Mouse (Mus musculus): ENCODE measurements at regions not wholly inside any gene's neighbourhood (a gene's known extent, or its start where the extent isn't known, plus 50 kb on each side); places are given as distances from the start of the nearest gene placed in this dataset.
"Not testable (repeated sequence)": the region's sequence is repeated elsewhere in the genome, so short reads cannot be mapped to it uniquely, and the experiment has no call there.

DNA sequence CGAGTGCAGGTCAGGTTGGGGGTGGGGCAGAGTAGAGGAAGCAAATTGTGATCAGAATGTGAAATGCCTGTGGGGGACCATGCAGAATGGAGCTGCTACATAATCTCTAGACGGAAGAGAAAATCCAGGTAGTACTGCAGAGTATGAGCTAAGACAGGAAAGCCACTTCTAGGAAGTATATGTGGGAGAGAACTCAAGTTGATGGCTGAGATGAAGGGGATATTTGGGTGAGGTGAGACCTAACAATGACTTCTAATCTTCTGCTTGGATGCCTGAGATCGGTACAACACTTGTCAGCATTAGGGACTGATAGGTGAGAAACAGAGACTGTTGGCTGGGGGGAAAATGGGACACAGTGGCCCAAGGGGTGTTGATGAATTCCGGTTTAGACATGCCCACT is 81.4 kb upstream of the Cpsf6 start:
- no peak for DNase-seq (ENCODE audit: low spot score)

DNA sequence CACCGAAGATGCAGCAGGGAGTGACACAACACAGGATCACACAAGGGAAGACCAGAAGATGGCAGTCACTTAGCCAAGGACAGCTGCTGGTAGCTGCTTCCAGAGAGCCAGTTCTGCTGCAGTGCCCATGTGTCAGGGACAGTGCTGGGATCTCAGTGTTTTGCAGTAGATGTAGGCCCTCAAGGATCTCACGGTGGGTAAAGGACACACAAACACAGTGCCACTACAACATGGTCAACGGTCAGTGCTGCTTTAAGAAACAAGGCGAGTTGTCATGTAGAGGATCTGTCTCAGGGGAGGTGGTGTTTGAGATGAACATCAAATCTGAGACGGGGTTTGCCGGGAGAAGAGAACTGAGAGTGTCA is 80.5 kb upstream of the Cpsf6 start:
- no peak for DNase-seq (ENCODE audit: low spot score)

DNA sequence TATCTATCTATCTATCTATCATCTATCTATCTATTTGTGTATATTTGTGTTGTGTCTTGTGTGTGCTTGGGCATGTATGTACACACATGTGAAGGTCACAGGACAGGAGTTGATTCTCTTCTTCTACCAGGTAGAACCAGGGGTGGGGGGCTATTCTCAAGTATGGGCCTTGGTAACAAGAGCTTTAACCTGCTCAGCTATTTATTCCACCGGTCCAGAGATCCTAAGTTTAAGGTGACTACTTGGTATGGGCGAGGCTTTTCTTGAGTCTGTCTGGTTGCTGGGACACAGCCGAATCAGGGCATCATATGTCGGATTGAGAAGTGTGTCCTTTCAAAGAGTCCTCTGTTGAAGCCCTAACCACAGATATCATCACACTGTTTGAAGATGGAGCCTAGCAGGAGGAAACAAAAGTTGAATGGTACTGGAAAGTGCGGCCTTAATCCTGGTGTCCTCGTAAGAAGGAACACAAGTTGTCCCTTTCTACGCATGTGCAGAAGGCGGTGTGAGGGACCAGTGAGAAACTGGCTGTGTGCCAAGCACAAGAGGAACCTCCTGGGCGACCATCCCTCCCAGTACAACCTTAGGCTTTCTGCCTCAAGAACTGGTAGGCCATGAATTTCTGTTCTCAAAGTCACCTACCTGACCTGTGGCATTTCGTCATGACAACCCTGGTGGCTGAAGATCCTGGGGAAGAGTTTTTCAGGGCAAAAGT is 80.0 kb upstream of the Cpsf6 start:
- DNase-seq (ENCODE audit: low spot score): no peak

DNA sequence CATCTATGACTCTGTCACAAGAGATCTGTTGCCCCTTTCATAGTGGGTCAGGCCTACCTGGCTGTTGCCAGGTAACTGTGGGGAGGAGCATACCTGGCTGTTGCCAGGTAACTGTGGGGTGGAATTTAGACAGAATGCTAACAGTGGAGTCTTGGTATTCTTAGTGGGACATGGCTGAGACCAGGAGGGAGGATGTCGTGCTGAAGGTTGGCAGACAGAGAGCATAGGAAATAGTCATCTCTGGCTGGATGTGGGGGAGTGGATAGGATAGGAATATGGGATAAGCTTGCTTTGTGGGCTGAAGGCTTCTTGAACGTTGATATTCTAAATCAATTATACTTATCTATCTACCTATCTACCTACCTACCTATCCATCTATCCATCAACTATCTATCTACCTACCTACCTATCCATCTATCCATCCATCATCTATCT is 79.2 kb upstream of the Cpsf6 start:
- DNase-seq (ENCODE audit: low spot score): no peak

DNA sequence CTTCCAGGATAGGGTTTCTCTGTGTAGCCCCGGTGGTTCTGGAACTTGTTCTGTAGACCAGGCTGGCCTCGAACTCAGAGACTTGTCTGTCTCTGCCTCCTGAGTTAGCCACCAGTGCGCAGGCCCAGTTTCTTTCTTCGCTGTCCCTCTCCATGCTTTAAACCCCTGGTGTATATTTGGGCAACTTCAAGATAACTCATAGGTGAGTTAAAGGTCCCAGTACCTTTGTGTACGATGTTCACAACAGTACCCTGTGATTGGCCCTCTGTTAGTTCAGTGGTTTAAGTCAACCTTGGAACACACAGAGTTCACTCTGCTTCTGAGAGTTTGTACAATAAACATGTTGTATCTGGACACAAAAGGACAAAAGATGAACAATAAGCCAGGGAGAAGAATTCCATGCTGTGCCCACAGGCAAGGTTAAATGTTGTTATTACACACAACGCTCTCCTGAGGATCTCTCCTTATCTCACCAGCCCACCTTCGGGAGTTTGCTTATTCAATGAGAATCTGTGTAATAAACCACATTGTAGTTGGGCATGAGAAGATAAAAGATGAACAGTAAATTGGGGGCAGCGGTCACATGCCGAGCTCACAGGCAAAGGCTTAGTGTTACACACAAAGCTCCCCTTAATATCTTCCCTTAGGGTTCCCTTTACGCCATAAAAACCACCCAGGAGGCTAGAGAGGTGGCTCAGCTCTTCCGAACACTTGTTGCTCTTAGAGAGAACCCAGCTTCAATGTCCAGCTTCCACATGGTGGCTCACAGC is 78.6 kb upstream of the Cpsf6 start:
- no peak for DNase-seq (ENCODE audit: low spot score)

DNA sequence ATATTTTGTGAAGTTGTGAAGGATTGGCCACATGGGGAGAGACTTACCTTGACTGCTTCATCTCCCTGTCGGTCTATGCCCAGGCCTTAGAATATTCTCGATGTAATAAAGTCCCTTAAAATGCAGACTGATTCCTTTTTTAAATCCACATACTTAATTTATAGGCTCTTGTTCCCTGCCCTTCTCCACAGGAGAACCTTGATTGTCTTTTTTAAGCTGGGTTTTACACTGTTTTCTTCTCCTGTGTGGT is 77.8 kb upstream of the Cpsf6 start:
- no peak for DNase-seq (ENCODE audit: low spot score)

DNA sequence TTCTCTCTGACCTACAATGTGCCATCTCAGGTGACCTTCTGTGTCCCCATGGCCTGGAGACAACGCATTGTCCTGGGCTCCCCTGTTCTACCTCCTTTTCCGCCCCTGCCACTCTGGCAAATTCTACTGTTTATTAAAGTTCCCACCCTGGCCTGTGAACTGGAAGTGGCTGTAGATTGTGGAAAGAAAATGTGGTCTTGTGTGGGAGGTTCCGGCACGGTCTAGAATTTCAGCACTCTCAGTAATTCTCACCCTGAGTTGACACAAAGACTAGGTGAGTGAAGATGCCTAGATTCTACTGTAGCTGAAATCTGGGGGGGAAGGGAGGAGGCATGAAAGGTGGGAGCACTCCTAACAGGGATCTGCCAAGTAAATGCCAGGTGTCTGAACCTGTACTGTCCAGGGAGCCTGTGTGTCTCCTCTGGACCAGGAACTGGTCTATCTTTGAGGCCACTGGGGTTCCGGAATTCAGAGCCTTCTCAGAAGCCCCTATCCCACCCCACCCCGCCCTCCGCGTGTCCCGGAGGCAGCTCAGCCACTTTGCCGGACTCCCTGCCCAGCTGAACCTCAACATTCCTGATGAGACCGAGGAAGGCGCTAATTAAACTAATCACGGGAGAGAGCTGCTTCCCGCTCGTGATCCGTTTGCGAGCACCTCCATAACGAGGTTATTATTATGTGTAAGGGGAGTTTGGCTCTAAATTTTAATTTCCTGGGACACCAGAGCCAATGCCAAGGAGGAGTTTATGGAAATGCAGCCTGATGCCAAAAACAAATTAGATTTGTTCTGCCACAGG is 77.3 kb upstream of the Cpsf6 start:
- no peak for DNase-seq (ENCODE audit: low spot score)

DNA sequence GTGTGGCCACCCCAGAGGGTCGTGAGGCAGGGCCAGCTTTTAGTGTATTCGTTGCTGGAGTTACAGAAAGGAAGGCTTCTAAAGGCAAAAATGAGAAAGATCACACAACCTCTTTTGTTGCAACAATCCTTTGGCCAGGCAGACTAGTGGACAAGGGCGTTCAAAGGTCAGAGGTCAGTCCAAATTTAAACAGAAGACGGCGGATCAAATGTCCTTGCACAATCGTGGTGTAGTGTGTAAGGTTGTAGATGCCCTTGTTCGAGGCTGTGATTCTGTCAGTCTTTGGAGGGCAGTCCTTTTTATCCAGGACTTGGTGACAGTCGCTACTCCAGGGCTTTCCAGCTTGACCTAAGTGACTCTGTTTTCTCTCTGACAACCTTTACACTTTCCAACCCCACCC is 76.6 kb upstream of the Cpsf6 start:
- DNase-seq (ENCODE audit: low spot score): no peak

DNA sequence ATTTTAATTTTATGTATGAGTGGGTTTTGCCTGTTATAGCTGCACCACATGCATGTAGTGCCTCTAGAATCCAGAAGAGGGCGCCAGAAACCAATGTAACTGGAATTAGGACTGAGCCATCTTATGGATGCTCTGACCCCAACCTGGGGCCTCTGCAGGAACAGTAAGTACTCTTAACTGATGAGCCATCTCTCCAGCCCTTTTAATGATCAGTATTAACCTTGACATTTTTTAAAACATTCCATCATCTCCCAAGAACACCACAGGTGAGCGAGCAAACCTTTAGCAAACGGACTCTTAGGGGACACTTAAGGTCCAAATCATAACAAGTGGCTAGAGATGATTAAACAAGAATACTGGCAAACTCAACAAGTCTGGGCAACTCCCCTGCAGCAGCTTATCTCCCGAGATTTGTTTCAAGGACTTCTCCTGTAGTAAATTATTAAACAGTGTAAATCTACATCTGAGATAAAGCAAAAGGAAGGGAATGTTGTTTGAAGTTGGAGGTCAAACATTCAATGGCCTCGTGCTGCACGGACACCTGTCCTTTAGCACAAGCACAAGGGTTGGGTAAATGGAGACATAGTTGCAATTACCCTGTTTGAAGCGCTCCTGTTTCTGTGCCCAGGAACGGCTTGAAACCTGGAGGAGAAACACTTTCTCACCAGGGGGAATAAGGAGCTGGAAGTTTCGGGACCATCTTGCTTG is 75.9 kb upstream of the Cpsf6 start:
- DNase-seq (ENCODE audit: low spot score): no peak

DNA sequence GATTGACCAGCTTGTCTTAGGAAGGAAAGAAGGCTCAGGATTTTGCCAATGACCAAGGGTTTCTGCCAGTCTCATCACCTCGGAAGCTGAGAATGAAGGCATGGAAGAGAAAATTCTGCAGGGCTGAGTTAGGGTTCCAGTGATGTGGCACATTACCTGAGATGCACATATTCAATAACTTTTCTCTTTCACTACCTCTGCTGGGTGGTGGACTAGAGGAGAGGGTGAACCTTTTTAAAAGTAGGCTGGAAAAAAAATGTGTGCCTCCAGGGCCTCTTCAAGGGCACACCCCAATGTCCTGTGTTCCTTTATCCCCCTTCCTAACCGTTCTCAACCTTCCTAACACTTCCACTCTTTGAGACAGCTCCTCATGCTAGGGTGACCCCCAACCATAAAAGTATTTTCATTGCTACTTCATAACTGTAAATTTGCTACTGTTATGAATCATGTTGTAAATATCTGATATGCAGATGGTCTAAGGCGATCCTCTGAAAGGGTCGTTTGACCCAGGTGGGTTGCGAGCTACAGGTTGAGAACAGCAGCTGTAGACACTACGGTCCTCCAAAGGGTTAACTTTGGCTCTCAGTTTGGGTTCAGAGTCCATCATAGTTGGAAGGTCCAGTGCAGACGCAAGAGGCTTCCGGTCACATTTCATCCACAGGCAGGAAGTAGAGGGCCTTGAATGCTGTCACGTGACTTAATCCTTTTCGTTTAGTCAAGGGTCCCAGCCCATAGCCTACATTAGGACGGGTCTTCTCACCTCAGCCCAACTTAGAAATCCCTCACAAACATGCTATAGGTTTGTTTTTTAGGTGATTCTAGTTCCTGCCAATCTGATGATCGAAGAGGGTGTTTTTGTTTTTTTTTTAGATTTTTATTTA is 75.1 kb upstream of the Cpsf6 start:
- no peak for DNase-seq (ENCODE audit: low spot score)

DNA sequence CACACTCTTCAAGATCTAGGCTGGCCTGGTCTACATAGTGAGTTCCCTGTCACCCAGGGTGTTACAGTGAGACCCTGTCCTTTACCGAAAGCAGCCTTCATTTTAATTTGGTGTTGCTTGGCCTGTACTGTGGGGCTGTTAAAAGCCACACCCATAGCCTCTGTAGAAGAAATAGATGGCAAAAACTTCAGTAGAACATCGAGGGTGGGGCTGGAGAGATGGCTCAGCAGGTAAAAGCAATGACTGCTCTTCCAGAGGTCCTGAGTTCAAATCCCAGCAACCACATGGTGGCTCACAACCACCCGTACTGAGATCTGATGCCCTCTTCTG is 74.3 kb upstream of the Cpsf6 start:
- DNase-seq (ENCODE audit: low spot score): no peak

DNA sequence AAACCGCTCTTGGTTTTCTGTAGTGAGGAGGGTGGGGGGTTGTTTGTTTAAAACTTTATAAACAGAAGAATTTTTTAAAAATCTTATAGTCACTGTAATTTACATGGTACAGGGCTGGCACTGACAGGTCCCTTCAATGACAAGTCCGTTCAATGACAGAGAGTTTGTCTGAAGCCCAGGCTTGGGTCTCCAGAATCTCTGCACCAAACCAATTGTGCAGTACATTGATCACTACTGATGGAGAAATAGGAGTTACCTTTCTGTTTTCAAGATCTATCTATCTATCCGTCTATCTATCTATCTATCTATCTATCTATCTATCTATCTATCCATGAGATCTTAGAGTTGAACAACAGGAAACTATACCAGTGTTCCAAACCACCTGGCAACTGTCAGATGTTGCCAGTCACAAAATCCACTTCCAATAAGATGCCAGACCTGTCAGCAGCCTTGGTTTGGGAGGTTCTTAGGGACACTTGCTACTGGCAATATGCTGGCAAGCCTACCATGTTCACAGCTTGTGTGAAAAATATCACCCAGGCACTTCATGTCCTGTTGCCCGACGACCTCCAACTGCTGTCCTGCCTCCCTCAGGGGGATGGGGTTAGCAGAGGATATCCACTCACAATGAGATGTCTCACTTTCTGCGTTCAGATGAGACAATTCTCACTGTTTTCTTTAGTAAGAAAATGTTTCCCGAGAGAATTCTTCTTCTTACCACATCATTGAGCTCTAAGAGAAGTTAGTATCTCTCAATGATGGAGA is 73.8 kb upstream of the Cpsf6 start:
- DNase-seq (ENCODE audit: low spot score): no peak

DNA sequence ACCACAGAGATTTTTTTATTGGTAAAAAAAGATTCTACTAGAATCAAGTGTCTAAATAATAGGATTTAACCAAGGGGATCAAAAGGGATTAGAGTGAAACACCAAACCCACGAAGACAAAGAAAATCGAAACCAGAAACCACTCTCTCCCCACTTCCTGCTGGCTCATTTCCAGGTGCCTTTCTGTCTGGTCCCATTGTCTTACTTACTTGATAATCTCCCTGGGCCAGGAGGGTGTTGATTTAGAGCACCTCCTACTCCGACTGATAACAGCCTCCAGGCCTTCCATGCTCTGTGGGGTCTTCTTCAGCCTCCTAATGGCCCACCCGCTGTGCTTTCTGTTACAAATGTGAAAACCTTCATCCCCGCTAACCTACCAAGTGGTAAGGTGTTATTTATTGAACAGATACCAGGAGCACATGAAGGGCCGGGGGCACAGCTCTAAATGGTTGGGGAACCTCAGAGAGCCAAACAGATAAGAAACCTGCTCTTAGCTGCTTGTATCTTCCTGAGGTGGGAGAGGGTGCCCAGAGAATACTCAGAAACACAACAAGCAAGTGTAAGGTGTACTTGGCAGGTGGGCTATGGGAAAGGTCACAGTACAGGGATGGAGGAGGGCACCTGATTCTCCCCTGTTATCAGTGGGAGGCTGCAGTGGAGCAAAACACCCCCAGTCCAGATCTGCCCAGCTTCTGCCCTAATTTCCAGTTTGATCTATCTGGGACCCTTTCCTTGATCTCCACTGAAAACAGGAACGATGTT is 72.6 kb upstream of the Cpsf6 start:
- no peak for DNase-seq (ENCODE audit: low spot score)

DNA sequence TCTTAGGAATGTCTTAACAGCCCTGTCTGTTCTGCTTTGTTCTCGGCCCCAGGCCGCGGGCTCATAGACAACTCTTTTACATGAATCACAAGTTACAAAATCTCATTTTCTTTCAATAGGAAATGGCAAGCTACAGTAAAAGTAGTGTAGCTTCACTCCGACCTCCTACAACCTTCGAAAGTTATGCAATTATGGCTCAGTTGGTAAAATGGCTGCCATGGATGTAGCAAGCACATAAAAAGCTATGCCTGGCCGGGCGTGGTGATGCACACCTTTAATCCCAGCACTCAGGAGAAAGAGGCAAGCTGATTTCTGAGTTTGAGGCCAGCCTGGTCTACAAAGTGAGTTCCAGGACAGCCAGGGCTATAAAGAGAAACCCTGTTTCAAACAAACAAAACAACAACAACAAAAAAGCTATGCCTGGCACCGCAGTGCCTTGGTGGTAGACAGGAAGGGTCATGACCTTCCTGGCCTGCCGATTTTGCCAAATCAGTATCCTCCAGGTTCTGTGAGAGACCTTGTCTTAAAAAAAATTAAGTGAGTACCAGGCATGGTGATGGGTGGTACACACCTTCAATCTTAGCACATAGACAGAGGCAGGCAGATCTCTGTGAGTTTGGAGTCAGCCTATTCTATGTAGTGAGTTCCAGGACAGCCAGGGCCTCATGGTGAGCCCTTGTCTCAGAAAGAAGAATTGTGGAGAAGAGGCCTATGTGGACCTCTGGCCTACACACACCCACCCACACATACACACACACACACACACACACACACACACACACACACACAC is 71.8 kb upstream of the Cpsf6 start:
- no peak for DNase-seq (ENCODE audit: low spot score)

DNA sequence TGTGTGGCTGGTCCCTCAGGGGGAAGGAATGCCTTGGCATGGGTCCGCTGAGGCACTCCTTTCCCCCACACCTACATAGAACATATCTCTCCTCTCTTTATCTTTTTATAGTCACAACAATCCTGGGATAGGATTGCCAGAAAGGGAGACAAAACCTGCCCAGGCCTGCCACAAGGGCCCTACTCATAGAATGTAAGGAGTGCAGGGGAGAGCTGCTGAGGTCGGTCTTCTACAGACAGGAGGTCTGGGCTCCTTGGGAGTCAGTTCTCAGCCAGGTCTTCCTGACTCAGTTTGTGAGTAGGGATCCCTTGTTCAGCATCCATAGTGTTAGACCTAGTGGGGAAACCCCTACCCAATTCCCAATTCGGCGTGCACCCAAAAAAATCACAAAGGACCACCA is 70.8 kb upstream of the Cpsf6 start:
- no peak for DNase-seq (ENCODE audit: low spot score)

DNA sequence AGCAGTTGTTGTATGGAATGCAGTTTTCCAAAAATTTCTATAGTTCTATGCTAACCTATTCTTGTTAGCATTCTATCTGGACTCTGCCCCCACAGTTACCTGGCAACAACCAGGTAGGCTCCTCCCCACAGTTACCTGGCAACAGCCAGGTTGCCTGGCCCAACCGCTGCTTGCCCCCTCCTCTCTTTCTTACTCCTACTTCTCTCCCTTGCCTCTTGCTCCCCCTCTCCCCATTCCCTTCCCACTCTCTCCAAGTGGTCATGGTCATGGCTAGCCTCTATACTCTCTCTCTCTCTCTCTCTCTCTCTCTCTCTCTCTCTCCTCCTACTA is 70.4 kb upstream of the Cpsf6 start:
- DNase-seq (ENCODE audit: low spot score): no peak

DNA sequence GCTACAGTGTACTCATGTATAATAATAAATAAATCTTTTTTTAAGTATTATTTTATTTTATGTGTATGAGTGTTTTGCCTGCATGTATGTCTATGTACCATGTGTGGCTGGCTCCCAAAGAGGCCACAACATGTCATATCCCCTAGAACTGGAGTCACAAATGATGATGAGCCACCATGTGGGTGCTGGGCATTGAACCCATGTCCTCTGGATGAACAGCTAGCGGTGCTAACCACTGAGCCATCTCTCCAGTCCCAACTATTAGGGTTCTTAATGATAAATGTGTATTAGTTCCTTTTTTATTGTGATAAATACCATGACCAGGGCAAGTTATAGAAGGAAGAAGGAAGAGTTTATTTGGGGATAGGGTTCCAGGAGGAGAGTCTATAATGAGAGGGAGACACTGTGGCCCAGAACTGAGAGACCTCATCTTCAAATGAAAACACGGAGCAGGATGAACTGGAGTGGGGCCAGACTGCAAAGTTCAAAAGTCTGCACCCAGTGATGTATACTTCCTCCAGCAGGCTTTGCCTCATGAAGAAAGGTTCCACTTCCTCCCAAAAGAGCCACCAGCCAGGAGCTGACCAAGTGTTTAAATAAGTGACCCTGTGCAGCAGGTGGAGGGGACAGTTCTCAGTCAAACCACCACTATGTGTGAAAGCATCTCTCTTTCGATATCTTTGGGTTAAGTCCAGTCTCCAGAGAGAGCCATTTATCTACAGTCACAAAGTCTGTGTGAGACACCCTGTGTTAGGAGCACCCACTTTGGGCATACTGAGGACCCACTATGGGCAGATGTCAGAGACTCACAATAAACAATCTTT is 69.8 kb upstream of the Cpsf6 start:
- DNase-seq (ENCODE audit: low spot score): no peak

DNA sequence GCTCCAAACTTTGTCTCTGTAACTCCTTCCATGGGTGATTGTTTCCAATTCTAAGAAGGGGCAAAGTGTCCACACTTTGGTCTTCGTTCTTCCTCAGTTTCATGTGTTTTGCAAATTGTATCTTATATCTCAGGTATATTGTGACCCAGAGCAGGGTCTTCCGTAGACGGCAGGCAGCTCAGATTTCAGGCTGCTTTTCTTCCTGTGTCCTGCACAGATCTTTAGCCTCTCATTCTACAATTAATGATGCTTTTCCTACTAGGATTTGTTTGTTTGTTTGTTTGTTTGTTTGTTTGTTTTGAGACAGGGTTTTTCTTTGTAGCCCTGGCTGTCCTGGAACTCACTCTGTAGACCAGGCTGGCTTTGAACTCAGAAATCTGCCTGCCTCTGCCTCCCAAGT is 69.0 kb upstream of the Cpsf6 start:
- DNase-seq (ENCODE audit: low spot score): not testable (repeated sequence)

DNA sequence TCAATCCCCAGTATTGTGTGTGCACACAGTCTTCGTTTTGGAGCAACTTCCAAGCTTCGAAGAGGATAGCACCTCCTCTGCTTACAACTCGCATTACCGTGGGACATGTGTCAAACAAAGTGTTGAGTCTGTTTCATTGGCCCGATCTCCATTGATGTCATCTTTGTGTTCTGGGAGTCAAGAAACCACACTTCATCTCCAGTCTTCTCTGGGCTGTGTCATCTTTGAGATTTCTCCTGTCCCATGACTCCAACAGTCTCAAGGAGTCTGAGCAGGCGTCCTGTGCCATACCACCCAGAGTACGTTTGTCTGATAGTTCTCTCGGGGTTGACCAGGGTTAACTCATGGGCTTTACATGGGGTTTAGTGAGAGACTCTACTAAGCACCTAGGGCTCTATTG is 67.8 kb upstream of the Cpsf6 start:
- DNase-seq (ENCODE audit: low spot score): no peak
